Mouse (Mus musculus) hindbrain, embryonic 11.5 days (tissue): Measurements from ENCODE around the gene Cacna1a. TPM values are rescaled to one million over a fixed set of nuclear protein-coding genes. Genes with fewer than 3 reads are reported as not detected.

ENCODE experiments used
- ATAC-seq: fragments of 200-750 bp; cut with Nextera tagmentation; 2 replicates; pipeline ENCODE4 v1.8.0; 2017; ENCODE audit warnings: mild to moderate bottlenecking, moderate TSS enrichment, moderate library complexity; ENCODE audit not compliant: low FRiP score
- DNase-seq: peaks from one replicate; pipeline ENCODE4 v3.0.0-alpha.2; 2015; ENCODE audit warnings: low spot score
- H3K27ac ChIP-seq: fragments of 300-500 bp; sonication (generic); 2 replicates; pipeline ENCODE4 v1.5.1; 2014; ENCODE audit warnings: mild to moderate bottlenecking, low read depth, low read length
- H3K27me3 ChIP-seq: fragments of 300-500 bp; sonication (generic); 2 replicates; pipeline ENCODE4 v1.6.1; 2014; ENCODE audit warnings: mild to moderate bottlenecking, low read length, moderate library complexity, mixed read lengths; ENCODE audit not compliant: control insufficient read depth, insufficient read depth
- H3K36me3 ChIP-seq: fragments of 300-500 bp; sonication (generic); 2 replicates; pipeline ENCODE4 v1.6.1; 2014; ENCODE audit warnings: mild to moderate bottlenecking, low read length, moderate library complexity, mixed read lengths; ENCODE audit not compliant: control insufficient read depth, insufficient read depth
- H3K4me1 ChIP-seq: fragments of 300-500 bp; sonication (generic); replicated peaks from 2 replicates; pipeline ENCODE4 v1.6.1; 2014; ENCODE audit warnings: low read length, mixed read lengths; ENCODE audit not compliant: control insufficient read depth, insufficient read depth
- H3K4me2 ChIP-seq: fragments of 300-500 bp; sonication (generic); replicated peaks from 2 replicates; pipeline ENCODE4 v1.6.1; 2014; ENCODE audit warnings: mild to moderate bottlenecking, low read depth, low read length
- H3K4me3 ChIP-seq: fragments of 300-500 bp; sonication (generic); 2 replicates; pipeline ENCODE4 v1.5.1; 2014; ENCODE audit warnings: low read depth, low read length
- H3K9ac ChIP-seq: fragments of 300-500 bp; sonication (generic); 2 replicates; pipeline ENCODE4 v1.6.1; 2014; ENCODE audit warnings: low read depth, low read length
- H3K9me3 ChIP-seq: fragments of 300-500 bp; sonication (generic); 2 replicates; pipeline ENCODE4 v1.6.1; 2016; ENCODE audit warnings: low read length; ENCODE audit not compliant: control insufficient read depth
- WGBS: fragments of 180-500 bp; shearing (Covaris S2); extraction: QIAGEN DNeasy Blood & Tissue Kit; methylation state at CpG from one replicate; pipeline ENCODE4 v1.1.7; 2014; 5-methylcytosine and 5-hydroxymethylcytosine counted together
- polyA plus RNA-seq: library from polyadenylated mRNA; unstranded; fragments of >200 nt; fragmentation: Nextera tagmentation; extraction: Ambion mirVana; gene quantifications from 2 replicates; pipeline ENCODE4 v1.2.1, GENCODE M21; 2014

The Cacna1a gene
- polyA plus RNA-seq, 1 experiment from 2014 or later: 10.4 TPM

DNA sequence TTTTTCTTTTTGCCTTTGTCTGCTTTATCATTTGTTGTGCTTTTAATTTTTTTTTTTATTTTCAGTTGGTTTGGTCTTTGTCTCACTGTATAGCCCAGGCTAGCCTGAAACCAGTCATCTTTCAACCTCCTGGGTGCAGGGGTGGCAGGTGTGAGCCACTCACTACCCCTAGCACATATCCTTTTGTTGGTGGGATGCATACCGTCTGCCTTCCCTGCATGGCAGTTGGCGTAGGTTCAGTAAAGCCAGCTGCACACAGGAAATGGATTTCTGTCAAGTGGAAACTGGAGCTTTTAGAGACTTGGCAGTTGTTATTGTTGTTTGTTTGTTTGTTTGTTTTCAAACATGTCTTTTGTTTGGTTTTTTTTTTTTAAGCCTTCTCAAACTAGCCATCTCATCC, 132.8 kb downstream of the Cacna1a start:
- no peak overlapping the region for H3K4me2 ChIP-seq
- ATAC-seq (no peak), DNase-seq (no peak)
- no peak overlapping the region for H3K4me3 ChIP-seq
- no peaks in the 10 kb centered on the region for H3K27me3 ChIP-seq
- H3K36me3 ChIP-seq: 0 out of 2 replicates have a peak, but pooled peaks cover 2% of the 10 kb centered on the region
- 82% methylated on average over 2 of the region's 2 CpGs for WGBS
- H3K4me1 ChIP-seq: no peaks in the 10 kb centered on the region
- no peak overlapping the region for H3K27ac ChIP-seq
- no peak overlapping the region for H3K9ac ChIP-seq
- H3K9me3 ChIP-seq: no peaks in the 10 kb centered on the region

DNA sequence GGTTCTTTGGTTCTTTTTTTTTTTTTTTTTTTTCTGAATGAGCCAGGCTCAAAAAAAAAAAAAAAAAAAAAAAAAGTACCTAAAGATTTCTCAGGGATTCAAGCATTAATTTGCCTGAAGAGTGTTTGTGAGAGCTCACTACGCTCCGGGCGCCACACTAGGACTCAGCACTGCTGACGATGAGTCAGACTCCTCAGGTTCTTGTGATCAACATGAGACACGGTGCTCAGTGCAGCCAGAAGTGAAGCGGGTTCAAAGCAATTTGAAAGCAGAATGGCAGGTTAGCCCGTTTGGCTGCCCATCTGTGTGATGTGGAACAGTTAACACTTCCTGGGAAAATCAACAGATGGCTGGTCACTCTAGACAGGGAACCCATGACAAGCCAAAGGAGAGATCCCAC, 139.8 kb downstream of the Cacna1a start:
- H3K27ac ChIP-seq: no peak overlapping the region
- no peak overlapping the region for H3K4me2 ChIP-seq
- 86% methylated on average over 7 of the region's 7 CpGs for WGBS
- H3K4me1 ChIP-seq: no peaks in the 10 kb centered on the region
- no peak overlapping the region for H3K4me3 ChIP-seq
- H3K27me3 ChIP-seq: no peaks in the 10 kb centered on the region
- H3K9me3 ChIP-seq: no peaks in the 10 kb centered on the region
- no peak overlapping the region for H3K9ac ChIP-seq
- no peak for ATAC-seq
- no peak for DNase-seq
- H3K36me3 ChIP-seq: 0 out of 2 replicates have a peak, but pooled peaks cover 2% of the 10 kb centered on the region

DNA sequence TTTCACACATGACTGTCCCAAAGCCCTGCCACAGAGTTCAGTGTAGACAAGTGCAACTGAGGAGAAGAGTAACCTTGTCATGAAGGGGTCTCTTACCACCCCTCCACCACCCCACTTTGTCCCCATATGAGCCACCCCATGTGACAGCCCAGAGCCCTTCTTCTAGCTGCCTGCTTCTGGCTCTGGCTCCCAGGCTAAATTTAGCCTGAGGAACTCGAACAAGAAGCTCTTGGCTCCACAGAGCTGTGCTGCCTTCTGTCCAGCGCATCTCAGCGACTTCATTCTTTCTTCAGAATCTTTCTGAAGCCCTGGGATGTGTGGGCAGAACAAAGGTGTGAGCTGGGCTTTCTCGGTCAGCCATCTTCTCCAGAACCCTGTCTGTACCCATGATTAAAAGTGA, 141.3 kb downstream of the Cacna1a start:
- Histone ChIP-seq H3K36me3 (peaks cover 2% of the 10 kb centered on the region; the same call in 1 of the 2 replicates), H3K27ac (no peak overlapping the region), H3K4me3 (no peak overlapping the region), H3K4me1 (no peaks in the 10 kb centered on the region), H3K9ac (no peak overlapping the region), H3K27me3 (no peaks in the 10 kb centered on the region), H3K9me3 (no peaks in the 10 kb centered on the region), H3K4me2 (no peak overlapping the region)
- DNase-seq (no peak), ATAC-seq (no peak)
- WGBS: 84% methylated on average over 4 of the region's 4 CpGs

DNA sequence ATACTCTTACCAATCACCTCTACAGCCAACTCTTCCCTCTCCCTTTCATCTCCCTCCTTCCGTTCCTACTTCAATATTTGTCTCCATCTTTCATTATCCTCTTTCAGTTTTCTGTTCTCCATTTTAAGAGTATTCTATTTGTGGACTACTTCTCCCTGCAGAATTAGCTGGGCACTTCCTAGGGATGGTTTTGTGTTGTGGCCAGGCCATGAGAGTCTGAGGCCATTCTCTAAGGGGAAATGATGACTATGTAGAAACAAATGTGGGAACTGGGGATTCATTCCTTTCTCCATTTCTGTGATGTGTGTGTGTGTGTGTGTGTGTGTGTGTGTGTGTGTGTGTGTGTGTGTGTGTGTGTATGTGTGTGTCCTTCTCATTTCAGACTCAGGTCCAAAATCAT, 144.5 kb downstream of the Cacna1a start:
- 84% methylated on average over 1 of the region's 1 CpGs for WGBS
- Histone ChIP-seq H3K4me3 (no peak overlapping the region), H3K27ac (no peak overlapping the region), H3K4me2 (no peak overlapping the region), H3K36me3 (peaks cover 8% of the 10 kb centered on the region; the same call in 1 of the 2 replicates), H3K9me3 (no peaks in the 10 kb centered on the region), H3K27me3 (no peaks in the 10 kb centered on the region), H3K9ac (no peak overlapping the region), H3K4me1 (no peaks in the 10 kb centered on the region)
- DNase-seq (no peak), ATAC-seq (no peak)

DNA sequence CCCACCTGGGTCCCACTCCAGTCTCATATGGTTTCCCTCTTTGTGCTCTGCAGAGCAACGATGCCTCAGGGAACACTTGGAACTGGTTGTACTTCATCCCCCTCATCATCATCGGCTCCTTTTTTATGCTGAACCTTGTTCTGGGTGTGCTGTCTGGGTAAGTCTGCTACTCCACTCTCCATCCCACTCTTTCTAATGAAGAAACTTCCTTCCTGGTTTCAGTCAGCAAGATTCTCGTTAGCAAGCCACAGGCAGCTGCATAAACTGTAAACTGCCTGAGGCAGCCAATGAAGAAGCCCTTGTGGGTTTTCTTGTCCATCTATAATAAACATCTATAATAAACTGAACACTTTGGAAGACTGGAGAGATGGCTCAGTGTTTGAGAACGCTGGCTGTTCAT, 145.1 kb downstream of the Cacna1a start:
- Histone ChIP-seq H3K4me3 (no peak overlapping the region), H3K9ac (no peak overlapping the region), H3K9me3 (no peaks in the 10 kb centered on the region), H3K4me1 (no peaks in the 10 kb centered on the region), H3K4me2 (no peak overlapping the region), H3K36me3 (peaks cover 8% of the 10 kb centered on the region; the same call in 1 of the 2 replicates), H3K27me3 (no peaks in the 10 kb centered on the region), H3K27ac (no peak overlapping the region)
- DNase-seq: no peak
- no peak for ATAC-seq
- WGBS: 87% methylated on average over 4 of the region's 4 CpGs

DNA sequence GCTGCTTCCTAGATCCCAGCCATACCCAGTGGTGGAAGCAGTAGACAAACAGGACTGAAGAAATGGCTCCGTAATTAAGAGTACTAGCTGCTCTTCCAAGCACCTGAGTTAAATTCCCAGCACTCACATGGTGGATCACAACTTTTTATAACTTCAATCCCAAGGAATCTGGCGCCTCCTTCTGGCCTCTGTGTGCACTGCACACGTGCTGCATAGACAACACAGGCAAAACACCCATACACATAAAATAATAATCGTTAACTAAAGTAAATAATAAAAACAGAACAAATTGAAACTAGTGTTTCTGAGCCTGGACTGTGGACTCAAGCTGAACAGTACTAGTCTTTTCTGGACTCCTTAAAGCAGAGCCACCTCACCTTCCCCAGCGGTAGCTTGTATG, 148.7 kb downstream of the Cacna1a start:
- ATAC-seq (no peak), DNase-seq (no peak)
- Histone ChIP-seq H3K4me3 (no peak overlapping the region), H3K4me2 (no peak overlapping the region), H3K27me3 (no peaks in the 10 kb centered on the region), H3K36me3 (peaks cover 8% of the 10 kb centered on the region; the same call in 1 of the 2 replicates), H3K9me3 (no peaks in the 10 kb centered on the region), H3K27ac (no peak overlapping the region), H3K9ac (no peak overlapping the region), H3K4me1 (no peaks in the 10 kb centered on the region)
- 86% methylated on average over 5 of the region's 5 CpGs for WGBS

DNA sequence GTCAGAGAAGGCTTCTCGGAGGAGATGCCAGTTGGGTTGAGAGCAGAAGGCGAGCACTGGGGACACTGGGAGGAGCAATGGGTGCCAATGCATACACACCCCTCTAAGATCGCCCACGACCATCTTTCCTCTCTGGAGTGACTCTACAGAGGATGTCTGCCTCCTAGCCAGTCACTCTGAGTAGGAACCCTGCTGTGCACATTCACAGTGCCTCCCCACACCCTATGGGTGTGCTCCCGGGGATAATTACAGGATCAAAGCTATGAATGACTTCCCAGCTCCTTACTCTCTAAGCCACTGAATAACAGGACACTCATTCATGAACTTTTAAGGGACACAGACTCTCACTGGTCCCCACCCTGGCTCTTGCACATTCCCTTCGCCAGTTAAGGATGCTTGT, 151.1 kb downstream of the Cacna1a start:
- no peak overlapping the region for H3K4me3 ChIP-seq
- ATAC-seq (no peak), DNase-seq (no peak)
- no peaks in the 10 kb centered on the region for H3K27me3 ChIP-seq
- no peak overlapping the region for H3K27ac ChIP-seq
- no peaks in the 10 kb centered on the region for H3K4me1 ChIP-seq
- no peaks in the 10 kb centered on the region for H3K9me3 ChIP-seq
- no peak overlapping the region for H3K9ac ChIP-seq
- H3K4me2 ChIP-seq: no peak overlapping the region
- H3K36me3 ChIP-seq: peaks cover 8% of the 10 kb centered on the region; the same call in 1 of the 2 replicates
- 63% methylated on average over 6 of the region's 6 CpGs for WGBS

DNA sequence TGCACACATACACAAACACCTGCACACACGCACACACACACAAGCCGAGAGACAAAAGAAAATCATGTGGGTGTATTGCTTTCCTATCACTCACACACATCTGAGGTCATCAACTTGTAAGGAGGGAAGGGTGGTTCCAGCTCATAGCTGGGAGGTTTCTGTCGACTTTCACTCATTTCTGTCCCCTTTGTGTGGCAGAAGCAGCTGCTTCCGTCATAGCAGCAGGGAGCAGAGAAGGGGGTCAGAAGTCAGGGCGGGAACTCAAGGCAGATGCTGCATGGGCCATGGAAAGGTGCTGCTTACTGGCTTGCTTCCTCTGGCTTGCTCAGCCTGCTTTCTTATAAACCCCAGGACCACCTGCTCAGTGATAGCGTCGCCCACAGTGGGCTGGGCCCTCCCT, 154.2 kb downstream of the Cacna1a start:
- H3K27me3 ChIP-seq: no peaks in the 10 kb centered on the region
- DNase-seq (no peak), ATAC-seq (no peak)
- H3K9me3 ChIP-seq: no peaks in the 10 kb centered on the region
- H3K36me3 ChIP-seq: no peaks in the 10 kb centered on the region
- no peak overlapping the region for H3K4me2 ChIP-seq
- 65% methylated on average over 7 of the region's 7 CpGs for WGBS
- no peak overlapping the region for H3K4me3 ChIP-seq
- H3K27ac ChIP-seq: no peak overlapping the region
- no peaks in the 10 kb centered on the region for H3K4me1 ChIP-seq
- no peak overlapping the region for H3K9ac ChIP-seq

DNA sequence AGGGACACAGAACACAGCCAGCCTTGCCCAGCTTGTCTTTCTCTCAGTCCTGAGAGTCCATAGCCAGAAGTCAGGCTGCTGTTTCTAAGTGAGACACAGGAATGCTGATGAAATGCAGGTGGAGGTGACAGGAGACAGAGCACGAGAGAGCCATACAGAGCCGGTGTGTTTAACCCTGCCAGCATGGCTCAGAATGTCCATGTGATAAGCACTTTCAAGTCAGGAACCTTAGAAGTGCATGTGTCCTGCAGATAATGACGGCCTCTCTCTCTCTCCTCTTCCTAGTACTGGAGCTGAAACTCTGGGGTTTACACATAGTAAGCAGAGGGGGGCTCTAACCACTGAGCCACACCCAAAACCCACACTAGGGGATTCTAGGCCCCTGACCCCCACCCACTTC, 157.3 kb downstream of the Cacna1a start:
- DNase-seq (no peak), ATAC-seq (no peak)
- Histone ChIP-seq H3K9ac (no peak overlapping the region), H3K4me1 (no peaks in the 10 kb centered on the region), H3K4me3 (no peak overlapping the region), H3K36me3 (no peaks in the 10 kb centered on the region), H3K4me2 (no peak overlapping the region), H3K9me3 (no peaks in the 10 kb centered on the region), H3K27me3 (no peaks in the 10 kb centered on the region), H3K27ac (no peak overlapping the region)
- 82% methylated on average over 3 of the region's 3 CpGs for WGBS
